Mouse (Mus musculus) liver, postnatal 0 days (tissue): ENCODE data around the gene Brpf3. TPM values are rescaled to one million over a fixed set of nuclear protein-coding genes. Genes with fewer than 3 reads are reported as not detected.

ENCODE experiments used
- ATAC-seq: fragments of 200-750 bp; cut with Nextera tagmentation; 2 replicates; pipeline ENCODE4 v1.8.0; 2017; ENCODE audit warnings: mild to moderate bottlenecking, moderate library complexity
- DNase-seq: peaks from one replicate; pipeline ENCODE4 v3.0.0-alpha.2; 2016
- H3K27ac ChIP-seq: fragments of 300-500 bp; sonication (generic); 2 replicates; pipeline ENCODE4 v1.5.1; 2014; ENCODE audit warnings: antibody characterized with exemption, moderate library complexity, mild to moderate bottlenecking, low read depth
- H3K27me3 ChIP-seq: fragments of 300-500 bp; sonication (generic); 2 replicates; pipeline ENCODE4 v1.6.1; 2014; ENCODE audit warnings: low read length, control low read depth, mixed read lengths; ENCODE audit not compliant: insufficient read depth
- H3K36me3 ChIP-seq: fragments of 300-500 bp; sonication (generic); replicated peaks from 2 replicates; pipeline ENCODE4 v1.6.1; 2014; ENCODE audit warnings: mild to moderate bottlenecking, control low read depth, low read length, moderate library complexity, mixed read lengths; ENCODE audit not compliant: insufficient read depth
- H3K4me1 ChIP-seq: fragments of 300-500 bp; sonication (generic); 2 replicates; pipeline ENCODE4 v1.6.1; 2014; ENCODE audit warnings: antibody characterized with exemption, mild to moderate bottlenecking, control low read depth; ENCODE audit not compliant: insufficient read depth
- H3K4me2 ChIP-seq: fragments of 300-500 bp; sonication (generic); 2 replicates; pipeline ENCODE4 v1.6.1; 2014; ENCODE audit warnings: low read depth, mild to moderate bottlenecking, low read length, moderate library complexity, mixed read lengths
- H3K4me3 ChIP-seq: fragments of 300-500 bp; sonication (generic); 2 replicates; pipeline ENCODE4 v1.5.1; 2014; ENCODE audit warnings: low read depth, low read length
- H3K9ac ChIP-seq: fragments of 300-500 bp; sonication (generic); replicated peaks from 2 replicates; pipeline ENCODE4 v1.6.1; 2014; ENCODE audit warnings: mild to moderate bottlenecking, moderate library complexity
- H3K9me3 ChIP-seq: fragments of 300-500 bp; sonication (generic); 2 replicates; pipeline ENCODE4 v1.6.1; 2016; ENCODE audit warnings: mild to moderate bottlenecking, control low read depth, low read length, mixed read lengths
- CTCF ChIP-seq: sonication (generic); IDR thresholded peaks from 2 replicates; pipeline ENCODE4 v1.5.1; 2016; ENCODE audit warnings: antibody characterized with exemption, low read depth
- EP300 ChIP-seq: IDR thresholded peaks from 2 replicates; pipeline ENCODE4 v1.6.1; 2016; ENCODE audit warnings: antibody characterized with exemption, low read depth, mild to moderate bottlenecking
- WGBS: fragments of 180-500 bp; shearing (Covaris S2); extraction: QIAGEN DNeasy Blood & Tissue Kit; methylation state at CpG from one replicate; pipeline ENCODE4 v1.1.7; 2014; ENCODE audit not compliant: insufficient replicate concordance; 5-methylcytosine and 5-hydroxymethylcytosine counted together
- polyA plus RNA-seq: library from polyadenylated mRNA; unstranded; fragments of >200 nt; fragmentation: Nextera tagmentation; extraction: Ambion mirVana; gene quantifications from 2 replicates; pipeline ENCODE4 v1.2.1, GENCODE M21; 2015

Brpf3 gene
- polyA plus RNA-seq, 1 experiment from 2014 or later = 33.9 TPM

GRCm38 (mm10) chr17:28871831-28872230, 70.9 kb downstream of the Brpf3 start:
- no peak for TF ChIP-seq CTCF
- peak; percentile 37; the same call in 1 of the 2 replicates for TF ChIP-seq EP300
- Histone ChIP-seq H3K4me2 (no peak overlapping the region), H3K9me3 (no peaks in the 10 kb centered on the region), H3K36me3 (no peaks in the 10 kb centered on the region), H3K27me3 (no peaks in the 10 kb centered on the region), H3K9ac (no peak overlapping the region), H3K27ac (0 out of 2 replicates have a peak overlapping the region, but pooled peaks have one; percentile 44), H3K4me1 (peaks cover 14% of the 10 kb centered on the region; the same call in 1 of the 2 replicates), H3K4me3 (no peak overlapping the region)
- WGBS = 51% methylated on average over 11 of the region's 11 CpGs
- ATAC-seq (peak; percentile 76), DNase-seq (peak; percentile 37)

- WGBS = 68% methylated on average over 7 of the region's 7 CpGs
- Histone ChIP-seq H3K27ac (no peak overlapping the region), H3K27me3 (no peaks in the 10 kb centered on the region), H3K4me1 (peaks cover 14% of the 10 kb centered on the region; the same call in 1 of the 2 replicates), H3K4me2 (no peak overlapping the region), H3K4me3 (no peak overlapping the region), H3K9me3 (no peaks in the 10 kb centered on the region), H3K9ac (no peak overlapping the region), H3K36me3 (no peaks in the 10 kb centered on the region)
- TF ChIP-seq CTCF = no peak
- no peak for TF ChIP-seq EP300
- ATAC-seq (no peak), DNase-seq (no peak)
Measured at GRCm38 (mm10) chr17:28872322-28872721, 71.4 kb downstream of the Brpf3 start.

GRCm38 (mm10) chr17:28874216-28874615, 73.3 kb downstream of the Brpf3 start:
- no peak overlapping the region for H3K9ac ChIP-seq
- DNase-seq (no peak), ATAC-seq (no peak)
- H3K9me3 ChIP-seq = no peaks in the 10 kb centered on the region
- H3K4me3 ChIP-seq = no peak overlapping the region
- TF ChIP-seq CTCF = no peak
- no peak for TF ChIP-seq EP300
- H3K27me3 ChIP-seq = no peaks in the 10 kb centered on the region
- no peak overlapping the region for H3K27ac ChIP-seq
- 79% methylated on average over 4 of the region's 4 CpGs for WGBS
- H3K4me2 ChIP-seq = no peak overlapping the region
- H3K4me1 ChIP-seq = peaks cover 14% of the 10 kb centered on the region; the same call in 1 of the 2 replicates
- no peaks in the 10 kb centered on the region for H3K36me3 ChIP-seq

DNA sequence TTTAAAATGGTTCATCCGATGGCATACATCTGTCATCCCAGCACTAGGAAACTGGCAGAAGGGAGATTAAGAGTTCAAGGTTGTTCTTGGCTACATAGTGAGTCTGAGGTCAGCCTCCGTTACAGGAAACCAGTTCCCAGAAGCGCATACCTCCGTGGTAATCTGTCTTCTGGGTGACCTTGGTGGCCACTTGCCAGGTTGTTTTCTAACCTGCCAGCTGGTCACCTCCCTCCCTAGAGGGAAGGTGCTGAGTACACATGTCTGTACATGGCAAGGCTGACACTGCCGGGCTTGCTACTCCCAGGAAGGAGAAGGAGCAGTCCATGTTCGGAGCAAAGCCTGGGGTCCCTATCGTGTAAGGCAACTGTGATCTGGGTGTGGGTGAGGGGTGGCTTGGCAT, 73.9 kb downstream of the Brpf3 start:
- no peak overlapping the region for H3K9ac ChIP-seq
- no peak overlapping the region for H3K27ac ChIP-seq
- 58% methylated on average over 7 of the region's 7 CpGs for WGBS
- H3K9me3 ChIP-seq = no peaks in the 10 kb centered on the region
- H3K4me1 ChIP-seq = peaks cover 14% of the 10 kb centered on the region; the same call in 1 of the 2 replicates
- no peak for DNase-seq
- no peak overlapping the region for H3K4me2 ChIP-seq
- ATAC-seq = no peak
- TF ChIP-seq EP300 = no peak
- TF ChIP-seq CTCF = no peak
- H3K36me3 ChIP-seq = no peaks in the 10 kb centered on the region
- H3K27me3 ChIP-seq = no peaks in the 10 kb centered on the region
- no peak overlapping the region for H3K4me3 ChIP-seq

- no peak overlapping the region for H3K27ac ChIP-seq
- H3K4me1 ChIP-seq = peaks cover 16% of the 10 kb centered on the region; the same call in 1 of the 2 replicates
- no peaks in the 10 kb centered on the region for H3K9me3 ChIP-seq
- DNase-seq = peak; percentile 64
- H3K36me3 ChIP-seq = no peaks in the 10 kb centered on the region
- H3K4me3 ChIP-seq = no peak overlapping the region
- TF ChIP-seq CTCF (no peak), EP300 (no peak)
- 43% methylated on average over 8 of the region's 8 CpGs for WGBS
- ATAC-seq = peak; percentile 69
- no peak overlapping the region for H3K4me2 ChIP-seq
- H3K27me3 ChIP-seq = peaks cover 4% of the 10 kb centered on the region; the same call in 1 of the 2 replicates
- no peak overlapping the region for H3K9ac ChIP-seq
Measured at GRCm38 (mm10) chr17:28875316-28875715, 74.4 kb downstream of the Brpf3 start.

- DNase-seq = no peak
- Histone ChIP-seq H3K36me3 (no peaks in the 10 kb centered on the region), H3K4me1 (peaks cover 16% of the 10 kb centered on the region; the same call in 1 of the 2 replicates), H3K4me3 (no peak overlapping the region), H3K9ac (no peak overlapping the region), H3K9me3 (no peaks in the 10 kb centered on the region), H3K27me3 (peaks cover 8% of the 10 kb centered on the region; the same call in 1 of the 2 replicates), H3K27ac (no peak overlapping the region), H3K4me2 (no peak overlapping the region)
- WGBS = 79% methylated on average over 5 of the region's 5 CpGs
- TF ChIP-seq CTCF (no peak), EP300 (no peak)
- no peak for ATAC-seq
Measured at GRCm38 (mm10) chr17:28876331-28876730, 75.4 kb downstream of the Brpf3 start.
